Mouse (Mus musculus) kidney, postnatal 14 days (tissue): ENCODE results near the gene Eno4.
A peak's percentile ranks its signal among the peaks of the same experiment; 100 is the strongest.

Experiments used
- DNase-seq: peaks from one replicate; pipeline ENCODE4 v3.0.0; 2022; ENCODE audit warnings: mixed read lengths

The Eno4 gene

GRCm38 (mm10) chr19:58975216-58975863 is 32.1 kb downstream of the Eno4 start:
- no peak for DNase-seq

DNA sequence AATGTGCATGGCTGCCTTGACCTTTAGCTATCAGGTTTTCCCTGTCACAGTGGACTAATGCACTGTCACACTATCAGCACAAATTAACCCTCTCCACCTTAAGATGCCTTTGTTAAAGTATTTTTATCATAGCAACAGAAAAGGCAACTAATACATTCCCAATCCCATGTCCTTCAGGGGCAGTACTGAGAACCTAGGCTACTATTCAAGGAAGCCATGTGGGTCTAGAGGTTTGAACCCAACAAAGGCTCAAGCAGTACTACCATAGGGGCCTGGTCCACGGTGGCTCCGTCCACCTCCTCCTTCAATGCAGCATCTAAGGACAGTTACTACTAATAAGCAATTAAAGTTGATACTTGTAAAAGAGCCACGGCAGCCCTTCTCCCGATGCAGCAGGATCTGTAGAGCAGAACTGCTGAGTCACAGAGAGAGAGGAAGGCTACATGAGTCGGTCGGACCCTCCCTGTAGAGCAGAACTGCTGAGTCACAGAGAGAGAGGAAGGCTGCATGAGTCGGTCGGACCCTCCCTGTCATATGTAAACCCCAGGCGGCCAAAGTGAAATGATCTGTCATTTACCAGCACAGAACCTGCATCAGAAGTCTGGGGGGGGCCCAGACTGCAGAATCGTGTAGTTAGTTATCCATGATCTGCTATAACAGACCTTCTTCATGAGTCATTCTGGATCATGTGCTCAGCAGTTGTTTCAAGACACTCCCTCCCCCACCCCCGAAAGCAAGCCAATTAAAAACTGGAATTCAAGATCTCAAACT is 35.4 kb downstream of the Eno4 start:
- DNase-seq = no peak

GRCm38 (mm10) chr19:58979436-58980055 is 36.3 kb downstream of the Eno4 start:
- DNase-seq = peak; percentile 16

GRCm38 (mm10) chr19:58980056-58980440 is 36.8 kb downstream of the Eno4 start:
- DNase-seq = no peak

GRCm38 (mm10) chr19:58981571-58981970 is 38.3 kb downstream of the Eno4 start:
- DNase-seq = no peak

- DNase-seq = no peak
Measured at GRCm38 (mm10) chr19:59002827-59003226, 59.6 kb downstream of the Eno4 start.

DNA sequence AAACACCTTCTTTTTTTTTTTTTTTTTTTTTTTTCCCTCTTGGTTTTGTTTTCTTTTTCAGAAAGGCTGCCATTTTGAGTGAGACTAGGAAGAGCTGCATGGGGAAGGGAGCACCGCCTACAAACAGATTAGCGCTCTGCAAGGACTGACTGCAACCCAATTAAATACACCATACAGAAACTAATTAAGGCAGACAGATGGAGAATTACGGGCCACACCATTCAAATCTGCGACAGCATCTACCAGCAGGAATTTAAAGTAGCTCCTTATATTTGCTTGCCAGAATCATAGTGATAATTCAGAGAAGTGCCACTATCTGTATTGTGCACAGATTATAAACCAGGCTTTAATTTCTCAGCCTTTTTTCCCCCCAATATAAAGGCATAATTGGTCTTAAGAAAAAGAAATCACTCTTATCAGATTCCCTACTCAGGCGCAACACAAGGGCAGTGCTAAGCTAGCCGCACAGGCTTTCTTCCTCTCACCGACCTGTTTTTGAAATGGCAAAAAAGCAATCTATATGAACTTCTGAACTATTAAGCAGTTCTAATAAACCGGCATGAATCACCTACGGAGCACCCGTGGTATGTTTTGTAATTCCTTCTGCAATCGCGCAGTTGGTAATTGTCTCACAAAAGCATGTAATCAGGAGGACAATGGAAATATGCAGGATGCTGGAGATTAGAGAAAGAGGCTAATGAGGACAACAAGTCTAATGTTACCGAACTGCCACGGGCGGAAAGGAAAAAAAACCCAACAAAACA is 63.5 kb downstream of the Eno4 start:
- DNase-seq = no peak

DNA sequence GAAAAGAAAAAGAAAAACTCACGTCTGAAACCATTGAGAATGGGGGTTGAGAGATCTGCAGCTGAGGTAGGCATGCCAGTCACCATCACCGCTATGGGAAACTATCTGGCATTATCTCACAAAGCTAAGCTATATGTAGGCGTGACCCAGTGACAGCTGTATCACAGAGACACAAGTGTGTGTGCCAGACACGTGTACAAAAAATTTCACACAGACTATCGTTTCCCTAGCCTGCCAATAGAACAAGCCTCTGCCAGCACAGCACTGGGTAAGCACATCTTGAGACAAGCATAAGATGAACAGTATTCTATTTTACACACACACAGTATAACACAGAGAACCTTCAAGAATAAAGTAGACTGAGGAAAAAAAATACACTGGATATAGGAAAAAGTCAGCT is 67.6 kb downstream of the Eno4 start:
- no peak for DNase-seq
